Mouse (Mus musculus) lung, adult 2 months (tissue): Measurements from ENCODE around the gene Gm49387.

Experiments used
- CTCF ChIP-seq: fragments of 200-500 bp; IDR thresholded peaks from 2 replicates; pipeline ENCODE4 v1.5.1; 2011; ENCODE audit warnings: mild to moderate bottlenecking, low read length, control low read depth; ENCODE audit not compliant: insufficient read depth
- POLR2A ChIP-seq: fragments of 200-500 bp; IDR thresholded peaks from 2 replicates; pipeline ENCODE4 v1.6.1; 2011; ENCODE audit warnings: low read depth, mild to moderate bottlenecking, control low read depth, low read length, borderline replicate concordance; ENCODE audit errors: extremely low read depth

DNA sequence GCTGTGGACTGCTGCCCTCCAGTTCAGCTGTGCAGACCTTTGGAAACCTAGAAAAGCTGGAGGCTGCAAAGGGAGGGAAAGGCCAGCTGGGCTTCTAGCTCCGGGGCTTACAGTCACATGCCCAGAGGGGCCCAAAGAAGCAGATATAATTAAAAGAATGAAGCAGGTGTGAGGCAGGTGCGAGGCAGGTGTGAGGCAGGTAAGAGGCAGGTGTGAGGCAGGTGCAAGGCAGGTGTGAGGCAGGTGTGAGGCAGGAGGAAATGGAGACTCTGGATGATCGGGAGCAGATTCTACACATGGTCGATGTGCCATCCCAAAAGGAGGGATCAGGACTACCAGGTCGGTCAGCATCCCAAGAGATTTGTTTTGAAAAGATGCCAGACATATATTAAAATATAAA is 69.3 kb downstream of the Gm49387 start:
- no peak for TF ChIP-seq POLR2A
- no peak for TF ChIP-seq CTCF
